Comparison of ENCODE assay signal across 9 mouse cellular contexts in genomic region chr10:119830388-119830956, GRCm38 (mm10).
DNase-seq lines count a peak whose midpoint lies in the region; ATAC-seq lines count a peak whose summit lies in the region.
"Had no signal": no experiment of that assay in that cellular context is flagged by ENCODE, and none has a peak within 500 bp of the region (broad histone marks: within the 10 kb centered on the region; RNA-seq: fewer than 3 reads in every experiment).

No protein-coding gene starts in this region.

- no peaks in the 10 kb centered on the region for H3K27me3 ChIP-seq in neural tube, embryonic 15.5 days (replicated peaks)

- no peaks in the 10 kb centered on the region for H3K36me3 ChIP-seq in neural tube, embryonic 15.5 days

- H3K4me1 ChIP-seq in neural tube, embryonic 15.5 days, result peaks cover 8% of the 10 kb centered on the region; the same call in 1 of the 2 replicates

- H3K4me3 ChIP-seq in neural tube, embryonic 15.5 days (replicated peaks), result no peak overlapping the region
- H3K4me3 ChIP-seq: myocyte had no signal

- H3K9me3 ChIP-seq in neural tube, embryonic 15.5 days (replicated peaks), result no peaks in the 10 kb centered on the region

- intact Hi-C loops in heart, postnatal 10 days (cut with DNase I), result no loop called here

- no peak overlapping the region for H3K9ac ChIP-seq in neural tube, embryonic 15.5 days (replicated peaks)

- H3K27ac ChIP-seq in neural tube, embryonic 15.5 days (replicated peaks), result no peak overlapping the region

- 66% methylated on average over 6 of the region's 6 CpGs for WGBS in neural tube, embryonic 15.5 days

- DNase-seq in heart, postnatal 10 days, result peak; percentile 15 to 30
- DNase-seq in heart, adult 11 months, result no peak
- DNase-seq in 3T3-L1 (ENCODE audit: low read depth, low spot score) (peak; percentile 10), R1 (ENCODE audit: low read depth, low spot score) (peak; percentile 96)
- DNase-seq in kidney, adult 9 months, result peak; percentile 78
- DNase-seq in natural killer cell, adult 2 months (ENCODE audit: low spot score in 2 of 2), result no peak

- no peak overlapping the region for H3K4me2 ChIP-seq in neural tube, embryonic 15.5 days

- ATAC-seq in megakaryocyte, adult 5-6 weeks (ENCODE audit: poor library complexity, severe bottlenecking), result no peak
- ATAC-seq in neural tube, embryonic 15.5 days (ENCODE audit: low FRiP score), result no peak

Comparison
In these comparisons a context has a peak if more than half of its experiments do, and no peak if none do; other contexts are left out.
1. DNase-seq: peak in heart, postnatal 10 days (2 of 2), 3T3-L1 (single experiment), R1 (single experiment) and kidney, adult 9 months (single experiment); none in heart, adult 11 months (single experiment) and natural killer cell, adult 2 months (0 of 2).